Mouse (Mus musculus): ENCODE measurements around the gene Zdhhc25.

Gene Zdhhc25

DNA sequence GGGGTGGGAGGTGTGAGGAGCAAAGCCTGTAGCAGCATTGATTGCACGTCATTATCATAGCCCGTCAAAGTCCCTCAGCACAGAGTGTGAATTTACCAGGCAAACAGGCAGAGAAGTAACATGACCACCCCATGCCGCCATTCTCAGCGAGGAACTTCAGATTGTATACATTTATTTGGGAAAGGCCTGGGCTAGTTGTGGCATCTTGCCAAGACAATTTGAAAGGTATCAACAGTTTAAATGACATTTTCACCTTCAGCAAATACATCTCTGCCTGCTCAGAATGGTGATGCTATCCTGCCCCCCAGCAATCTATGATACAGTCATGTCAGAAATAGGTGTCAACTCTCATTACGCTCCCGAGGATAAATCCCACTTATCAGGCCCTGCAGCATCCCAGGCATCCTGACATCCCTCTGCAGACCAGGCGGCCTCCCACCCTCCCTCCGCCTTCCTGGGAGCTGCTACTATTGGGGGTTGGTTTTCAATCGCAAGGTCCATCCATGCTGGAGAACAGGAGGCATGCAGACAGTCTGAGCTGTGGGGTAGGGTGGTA, 28.8 kb downstream of the Zdhhc25 start:
- DNase-seq (ENCODE audit: low spot score) = no peak

DNA sequence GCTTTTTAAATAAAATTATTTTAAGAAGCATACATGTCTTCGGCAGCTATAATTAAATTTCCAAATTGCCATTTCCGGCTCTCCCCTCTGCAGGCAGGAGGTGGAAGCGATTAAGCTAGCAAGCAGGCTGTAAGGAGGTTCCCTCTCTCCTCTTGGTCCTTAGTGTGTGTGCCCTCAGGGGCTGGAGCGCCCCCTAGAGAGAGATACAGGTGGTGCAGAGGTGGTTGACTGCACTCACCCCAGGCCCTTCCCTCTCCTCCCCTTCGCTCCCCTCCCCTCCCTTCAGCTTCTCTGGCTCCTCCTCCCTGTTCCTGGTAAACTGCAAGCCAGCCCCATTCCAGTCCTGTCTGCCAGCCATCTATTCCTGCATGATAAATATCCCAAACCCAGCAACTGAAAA, 35.1 kb downstream of the Zdhhc25 start:
- no peak for DNase-seq (ENCODE audit: low spot score)

DNA sequence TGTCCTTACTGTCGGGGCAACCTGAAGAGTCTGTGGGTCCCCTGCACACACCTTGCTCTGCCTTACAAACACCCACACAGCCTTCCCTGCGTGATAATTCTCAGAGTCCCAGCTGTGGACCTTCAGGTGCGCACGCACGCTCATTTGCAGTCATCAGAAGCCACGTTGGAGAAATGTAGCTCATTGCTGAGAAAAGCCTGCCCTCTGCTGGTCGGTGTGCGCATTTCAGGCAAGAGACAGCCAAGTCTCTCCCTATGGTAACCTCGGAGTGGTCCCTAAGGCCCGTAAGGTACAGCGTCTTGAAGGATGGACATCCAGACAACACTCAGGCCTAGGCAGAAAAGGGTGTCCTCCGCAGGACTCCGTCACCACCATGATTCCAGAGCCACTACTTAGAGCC, 50.9 kb downstream of the Zdhhc25 start:
- peak; percentile 85 for DNase-seq (ENCODE audit: low spot score)
